Mouse (Mus musculus): ENCODE results near the gene Bcl9l. TPM values are rescaled to one million over a fixed set of nuclear protein-coding genes. Genes with fewer than 3 reads are reported as not detected.

The Bcl9l gene
- polyA plus RNA-seq, 1 experiment from 2014 or later = 15.0 TPM

- Histone ChIP-seq H3K4me3 (no peak overlapping the region), H3K27me3 (no peaks in the 10 kb centered on the region), H3K9ac (no peak overlapping the region), H3K27ac (no peak overlapping the region), H3K36me3 (no peaks in the 10 kb centered on the region), H3K4me2 (replicated peaks) (no peak overlapping the region), H3K4me1 (no peaks in the 10 kb centered on the region), H3K9me3 (no peaks in the 10 kb centered on the region)
- no peak for ATAC-seq (ENCODE audit: low FRiP score, low read depth)
- WGBS = 92% methylated on average over 8 of the region's 8 CpGs
Measured at GRCm38 (mm10) chr9:44548412-44549152, 66.0 kb downstream of the Bcl9l start.

- no peaks in the 10 kb centered on the region for H3K36me3 ChIP-seq
- 0 out of 2 replicates have a peak, but pooled peaks cover under 1% of the 10 kb centered on the region for H3K4me1 ChIP-seq
- H3K27me3 ChIP-seq = no peaks in the 10 kb centered on the region
- no peak overlapping the region for H3K4me3 ChIP-seq
- ATAC-seq (ENCODE audit: low FRiP score, low read depth) = no peak
- WGBS = 89% methylated on average over 10 of the region's 10 CpGs
- no peak overlapping the region for H3K9ac ChIP-seq
- H3K9me3 ChIP-seq = no peaks in the 10 kb centered on the region
- no peak overlapping the region for H3K4me2 ChIP-seq (replicated peaks)
- H3K27ac ChIP-seq = no peak overlapping the region
Measured at GRCm38 (mm10) chr9:44551138-44551537, 68.5 kb downstream of the Bcl9l start.

GRCm38 (mm10) chr9:44552161-44552560 lies 69.5 kb downstream of the Bcl9l start:
- 88% methylated on average over 8 of the region's 8 CpGs for WGBS
- no peak for ATAC-seq (ENCODE audit: low FRiP score, low read depth)
- Histone ChIP-seq H3K9ac (no peak overlapping the region), H3K27me3 (no peaks in the 10 kb centered on the region), H3K36me3 (no peaks in the 10 kb centered on the region), H3K4me1 (0 out of 2 replicates have a peak, but pooled peaks cover 3% of the 10 kb centered on the region), H3K27ac (no peak overlapping the region), H3K9me3 (no peaks in the 10 kb centered on the region), H3K4me3 (no peak overlapping the region), H3K4me2 (replicated peaks) (no peak overlapping the region)

Other genes with a start within 250 kb of the Bcl9l start
- gene Cbl, start 248.8 kb upstream of the Bcl9l start, polyA plus RNA-seq (2015; fragmentation: Nextera tagmentation; extraction: Ambion mirVana) = 17.5 and 19.6 TPM in 2 replicates
- gene Ccdc153, start 242.1 kb upstream of the Bcl9l start, polyA plus RNA-seq (2015; fragmentation: Nextera tagmentation; extraction: Ambion mirVana) = not detected in 2 replicates
- 0.09 and 0.11 TPM in 2 replicates for gene Pdzd3, start 231.4 kb upstream of the Bcl9l start, polyA plus RNA-seq (2015; fragmentation: Nextera tagmentation; extraction: Ambion mirVana)
- gene Nlrx1, start 214.2 kb upstream of the Bcl9l start, polyA plus RNA-seq (2015; fragmentation: Nextera tagmentation; extraction: Ambion mirVana) = 8.2 and 8.3 TPM in 2 replicates
- 7.3 and 7.4 TPM in 2 replicates for gene Abcg4, start 194.2 kb upstream of the Bcl9l start, polyA plus RNA-seq (2015; fragmentation: Nextera tagmentation; extraction: Ambion mirVana)
- 26.1 and 29.6 TPM in 2 replicates for gene Hinfp, start 177.2 kb upstream of the Bcl9l start, polyA plus RNA-seq (2015; fragmentation: Nextera tagmentation; extraction: Ambion mirVana)
- 6.8 and 7.8 TPM in 2 replicates for gene C2cd2l, start 162.5 kb upstream of the Bcl9l start, polyA plus RNA-seq (2015; fragmentation: Nextera tagmentation; extraction: Ambion mirVana)
- 40.2 and 40.5 TPM in 2 replicates for gene Dpagt1, start 156.8 kb upstream of the Bcl9l start, polyA plus RNA-seq (2015; fragmentation: Nextera tagmentation; extraction: Ambion mirVana)
- 382 and 390 TPM in 2 replicates for gene H2afx, start 148.1 kb upstream of the Bcl9l start, polyA plus RNA-seq (2015; fragmentation: Nextera tagmentation; extraction: Ambion mirVana)
- 111 and 116 TPM in 2 replicates for gene Hmbs, start 138.6 kb upstream of the Bcl9l start, polyA plus RNA-seq (2015; fragmentation: Nextera tagmentation; extraction: Ambion mirVana)
- gene Vps11, start 121.2 kb upstream of the Bcl9l start, polyA plus RNA-seq (2015; fragmentation: Nextera tagmentation; extraction: Ambion mirVana) = 27.8 and 28.9 TPM in 2 replicates
- gene Hyou1, start 103.3 kb upstream of the Bcl9l start, polyA plus RNA-seq (2015; fragmentation: Nextera tagmentation; extraction: Ambion mirVana) = 30.9 and 36.8 TPM in 2 replicates
- gene Slc37a4, start 86.0 kb upstream of the Bcl9l start, polyA plus RNA-seq (2015; fragmentation: Nextera tagmentation; extraction: Ambion mirVana) = 11.1 and 11.5 TPM in 2 replicates
- 1,961 and 2,001 TPM in 2 replicates for gene Rps25, start 75.7 kb upstream of the Bcl9l start, polyA plus RNA-seq (2015; fragmentation: Nextera tagmentation; extraction: Ambion mirVana)
- gene Trappc4, start 75.2 kb upstream of the Bcl9l start, polyA plus RNA-seq (2015; fragmentation: Nextera tagmentation; extraction: Ambion mirVana) = 160 and 165 TPM in 2 replicates
- 32.2 and 35.5 TPM in 2 replicates for gene Ccdc84, start 64.3 kb upstream of the Bcl9l start, polyA plus RNA-seq (2015; fragmentation: Nextera tagmentation; extraction: Ambion mirVana)
- gene Foxr1, start 41.7 kb upstream of the Bcl9l start, polyA plus RNA-seq (2015; fragmentation: Nextera tagmentation; extraction: Ambion mirVana) = not detected in 2 replicates
- 0.31 and 0.36 TPM in 2 replicates for gene Upk2, start 27.8 kb upstream of the Bcl9l start, polyA plus RNA-seq (2015; fragmentation: Nextera tagmentation; extraction: Ambion mirVana)
- 0.09 TPM in 1 of 2 replicates, not detected in the other for gene Cxcr5, start 79.1 kb downstream of the Bcl9l start, polyA plus RNA-seq (2015; fragmentation: Nextera tagmentation; extraction: Ambion mirVana)
- gene Ddx6, start 122.1 kb downstream of the Bcl9l start, polyA plus RNA-seq (2015; fragmentation: Nextera tagmentation; extraction: Ambion mirVana) = 25.8 and 26.0 TPM in 2 replicates
- gene Treh, start 190.4 kb downstream of the Bcl9l start, polyA plus RNA-seq (2015; fragmentation: Nextera tagmentation; extraction: Ambion mirVana) = not detected in 2 replicates

Measured in limb, embryonic 13.5 days (tissue).